Mouse (Mus musculus) spleen, postnatal 10 days (tissue): ENCODE data around the gene G2e3.

Source experiments
- DNase-seq, 2 experiments: peaks; one replicate each; pipeline ENCODE4 v3.0.0; 2021 to 2022; ENCODE audit warnings: low spot score in 2 of 2

G2e3 gene

DNA sequence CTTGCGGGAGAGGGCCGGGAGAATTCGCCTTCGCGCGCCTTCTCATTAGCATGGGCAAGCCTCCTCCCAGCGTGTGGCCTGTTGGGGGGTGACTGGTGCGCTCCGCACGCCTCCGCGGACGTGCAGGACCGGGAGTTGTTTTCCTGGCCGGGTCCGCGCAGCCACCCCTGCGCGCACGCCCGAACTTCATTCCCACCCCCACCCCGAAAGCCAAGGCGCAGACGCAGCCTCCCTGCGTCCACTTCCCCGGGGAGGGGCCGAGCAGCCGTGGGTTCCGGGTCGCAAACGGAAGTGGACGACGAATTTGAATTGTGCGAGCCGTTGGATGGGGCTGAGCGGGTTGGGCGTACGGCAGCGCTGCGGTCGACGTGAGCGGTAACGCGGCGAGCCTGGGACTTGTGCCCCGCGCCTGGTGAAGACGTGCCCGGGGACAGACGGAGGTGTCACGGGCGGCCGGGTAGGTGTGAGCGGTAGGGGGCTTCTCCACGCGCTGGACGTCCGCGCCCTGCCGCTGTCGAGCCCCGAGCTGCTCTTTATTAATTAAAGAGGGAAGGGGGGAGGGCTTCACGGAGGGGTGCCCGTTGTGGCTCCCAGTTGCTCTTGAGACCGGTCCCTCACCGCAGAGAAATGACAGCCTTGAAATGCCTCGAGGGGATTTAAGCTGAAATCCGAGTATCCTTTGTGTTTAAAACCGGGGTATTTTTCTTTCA is at the start of gene G2e3:
Gene G2e3 (plus strand): TSS at position 74 of the 710 bp plus-strand sequence.
- DNase-seq = peak; percentile 77 to 84

DNA sequence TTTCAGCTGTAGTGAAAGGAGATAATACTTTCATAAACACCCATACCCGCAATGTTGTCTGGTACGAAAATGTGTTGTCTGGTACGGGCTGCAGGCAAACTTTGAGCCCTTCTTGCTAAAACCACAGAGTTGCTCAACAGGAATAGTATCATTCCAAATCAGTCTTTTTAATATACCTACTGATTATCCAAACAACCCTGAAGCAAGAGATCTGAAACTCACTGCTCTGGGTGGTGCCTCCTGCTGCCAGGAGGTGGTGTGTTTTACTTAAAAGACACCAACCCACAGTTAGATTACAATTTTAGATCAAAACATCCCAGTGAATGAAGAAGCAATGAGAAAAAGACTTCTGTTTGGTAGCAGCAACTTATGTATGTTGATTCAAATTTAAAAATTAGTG is 24.3 kb upstream of the G2e3 start:
- DNase-seq = no peak

DNA sequence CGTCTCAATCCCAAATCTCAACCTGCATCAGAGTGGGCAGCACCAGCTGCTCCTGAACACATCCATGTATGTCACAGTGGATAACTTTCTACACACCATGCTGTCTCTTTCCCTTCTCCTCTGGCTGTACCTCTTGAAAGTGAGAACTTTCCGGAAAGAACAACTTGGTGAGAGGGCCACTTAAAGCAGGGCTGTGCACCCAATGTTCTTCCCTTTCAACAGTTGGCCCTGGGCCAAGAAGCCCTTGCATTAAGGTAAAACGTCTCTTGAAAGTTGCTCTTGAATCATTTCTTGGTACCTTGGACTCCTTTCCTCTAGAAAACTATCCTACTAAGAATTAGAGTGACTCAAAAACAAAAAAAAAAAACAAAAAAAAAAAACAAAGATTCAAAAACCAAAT is 21.0 kb upstream of the G2e3 start:
- no peak for DNase-seq

DNA sequence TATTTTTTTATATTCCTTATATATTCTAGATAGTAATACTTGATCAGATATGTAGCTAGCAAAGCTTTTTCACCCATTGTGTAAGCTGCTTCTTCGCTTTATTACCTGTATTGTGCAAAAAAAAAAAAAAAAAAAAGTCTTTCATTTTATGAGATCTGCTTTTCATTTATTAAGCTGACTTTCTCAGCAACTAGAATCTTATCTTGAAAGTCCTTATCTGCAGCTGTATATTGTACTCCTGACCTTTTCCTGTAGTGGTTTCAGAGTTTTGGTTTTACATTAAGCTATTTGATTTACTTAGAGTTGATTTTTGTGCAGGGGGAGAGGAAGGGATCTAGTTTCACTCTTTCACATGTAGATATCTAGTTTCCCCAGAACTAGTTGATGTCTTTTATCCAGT is 10.8 kb upstream of the G2e3 start:
- no peak for DNase-seq

DNA sequence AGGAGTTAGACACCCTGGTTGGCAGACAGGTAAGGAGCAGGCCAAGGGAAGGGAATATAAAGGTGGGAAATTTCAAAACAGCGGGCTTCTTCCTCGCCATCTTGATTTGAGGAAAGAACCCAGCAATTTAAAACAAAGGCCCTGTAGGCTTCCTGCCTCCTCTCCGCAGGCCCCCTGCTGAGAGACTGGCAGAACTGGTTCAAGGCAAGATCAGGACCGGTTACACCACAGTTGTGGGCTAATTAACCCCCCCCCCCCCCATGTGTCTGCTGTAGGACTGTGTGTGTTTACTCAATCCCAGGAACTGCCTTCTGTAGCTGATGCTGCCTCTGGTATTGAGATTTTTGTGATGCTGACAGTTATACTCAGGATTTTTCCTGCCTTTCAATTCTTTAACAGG is 1.7 kb upstream of the G2e3 start:
- DNase-seq = no peak

DNA sequence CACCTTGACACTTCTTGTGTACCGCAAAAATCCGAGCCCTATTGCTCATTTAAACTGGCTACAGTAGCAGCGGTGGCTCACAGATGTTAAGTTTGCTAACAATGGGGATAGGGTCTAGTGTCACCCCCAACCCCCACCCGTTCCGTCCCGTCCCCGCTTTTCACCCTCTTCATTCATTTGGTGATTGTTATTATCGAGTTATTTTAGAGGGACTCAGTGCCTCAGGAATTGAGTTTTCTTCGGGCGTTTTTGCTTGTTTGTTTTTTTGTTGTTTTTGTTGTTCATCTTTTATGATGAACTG is 787 bp downstream of the G2e3 start:
- DNase-seq = peak in 1 of 2 experiments; percentile 35

DNA sequence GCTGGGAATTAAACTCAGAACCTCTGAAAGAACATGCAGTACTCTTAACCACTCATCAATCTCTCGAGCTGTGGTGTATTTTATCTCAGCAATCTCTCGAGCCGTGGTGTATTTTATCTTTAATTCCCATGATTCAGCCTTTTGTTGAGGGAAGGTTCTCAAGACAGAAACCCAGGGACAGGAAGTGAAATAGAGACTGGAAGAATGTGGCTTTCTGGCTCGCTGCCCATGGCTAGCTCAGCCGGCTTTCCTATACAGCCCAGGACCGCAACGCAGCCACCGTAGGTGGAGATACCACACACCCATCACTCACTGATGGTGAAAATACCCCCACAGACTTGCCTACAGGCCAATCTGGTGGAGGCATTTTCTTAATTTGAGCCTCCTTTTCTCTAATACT is 7.4 kb downstream of the G2e3 start:
- DNase-seq = no peak

DNA sequence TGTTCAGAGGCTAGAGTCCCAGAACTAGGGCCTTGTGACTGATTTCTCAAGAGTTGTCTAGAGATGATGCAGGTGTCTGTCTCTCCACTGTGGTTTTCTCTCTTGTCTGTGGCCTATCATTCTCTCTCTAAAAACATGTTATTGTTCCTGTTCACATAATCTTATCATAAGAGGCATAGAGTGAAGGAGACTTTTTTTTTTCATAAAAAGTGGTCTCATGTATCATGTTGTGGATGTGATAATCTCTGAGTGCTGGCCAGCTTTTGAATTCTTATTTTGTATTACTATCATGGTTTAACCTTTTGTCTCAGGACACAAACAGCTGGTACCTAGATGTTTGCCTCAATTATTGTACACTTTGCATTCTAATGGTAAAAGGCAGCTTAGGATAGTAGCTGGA is 13.4 kb downstream of the G2e3 start:
- no peak for DNase-seq

DNA sequence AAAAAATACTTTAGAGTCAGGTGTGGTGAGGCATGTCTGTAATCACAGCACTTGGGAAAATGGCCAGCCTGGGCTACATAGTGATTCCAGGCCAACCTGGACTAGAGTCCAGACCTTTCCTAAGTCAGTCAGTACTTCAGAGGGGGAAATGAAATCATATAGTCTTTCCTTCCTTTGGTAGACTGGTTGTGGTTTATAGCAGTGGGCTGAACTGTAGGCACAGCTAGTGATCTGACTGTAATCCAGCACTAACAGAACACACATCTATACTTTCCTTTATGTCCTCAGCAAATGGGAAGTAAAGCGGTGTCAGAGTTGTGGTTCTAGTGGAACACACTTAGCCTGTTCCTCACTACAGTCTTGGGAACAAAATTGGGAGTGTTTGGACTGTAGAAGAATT is 15.0 kb downstream of the G2e3 start:
- no peak for DNase-seq

DNA sequence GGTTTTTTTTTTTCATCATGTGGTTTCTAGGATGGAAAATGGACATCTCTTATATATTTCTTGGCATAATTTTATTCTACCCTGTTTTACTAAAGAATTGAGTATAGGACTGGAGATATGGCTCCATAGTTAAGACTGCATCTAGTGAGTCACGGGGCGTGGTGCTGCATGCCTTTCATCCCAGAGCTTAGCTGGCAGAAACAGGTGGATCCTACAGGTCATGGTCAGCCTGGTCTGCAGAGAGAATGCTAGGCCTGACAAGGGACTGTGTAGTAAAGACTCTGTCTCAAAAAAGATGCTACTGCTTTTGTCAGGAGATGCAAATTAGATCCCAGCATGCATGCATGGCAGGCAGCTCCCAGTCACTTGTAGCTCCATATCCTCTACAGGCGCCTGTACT is 20.6 kb downstream of the G2e3 start:
- DNase-seq = no peak

DNA sequence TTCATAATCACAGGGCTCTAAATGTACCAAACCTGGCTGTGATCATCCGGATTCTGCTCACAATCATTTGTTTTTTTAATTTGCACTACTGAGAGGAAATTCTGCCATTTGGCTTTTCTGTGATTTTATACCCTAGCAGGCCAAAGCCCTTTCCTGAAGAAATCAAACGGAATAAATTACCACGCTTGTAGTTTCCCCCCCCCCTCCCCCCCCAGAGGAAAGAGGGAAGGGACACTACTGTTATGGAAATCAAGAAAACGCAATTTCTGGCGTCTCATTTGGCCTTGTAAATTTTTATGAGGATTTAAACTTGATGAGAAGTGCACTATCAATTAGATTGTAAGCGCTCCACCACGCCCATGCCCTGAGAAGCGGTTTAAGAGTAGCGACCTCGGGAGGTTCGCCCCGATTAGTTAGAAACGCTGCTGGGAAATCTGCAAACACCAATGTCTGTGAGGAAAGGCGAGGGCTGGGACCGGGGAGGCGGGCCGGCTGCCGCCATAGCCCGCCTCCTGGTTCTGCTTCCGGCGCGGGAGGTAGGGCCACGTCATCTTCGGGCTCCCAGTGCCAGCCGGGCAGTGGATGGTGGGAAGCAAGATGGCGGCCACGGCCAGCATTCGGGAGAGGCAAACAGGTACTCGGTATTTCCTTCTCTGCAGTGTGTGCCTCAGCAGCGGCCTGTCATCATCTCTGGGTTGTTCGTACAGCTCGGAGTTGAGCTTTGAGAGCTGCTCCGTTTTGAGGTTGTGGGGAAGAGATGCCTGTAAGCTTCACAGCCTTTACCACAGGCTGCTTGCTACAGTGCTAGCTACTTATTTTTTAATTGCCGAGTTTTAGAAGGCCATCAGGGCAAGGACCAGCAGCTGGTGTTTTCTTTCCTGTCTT is 29.4 kb downstream of the G2e3 start, which contains the start of gene Scfd1:
Gene Scfd1 (plus strand): TSS at position 508 of the 885 bp plus-strand sequence.
- DNase-seq = peak; percentile 85 to 93

DNA sequence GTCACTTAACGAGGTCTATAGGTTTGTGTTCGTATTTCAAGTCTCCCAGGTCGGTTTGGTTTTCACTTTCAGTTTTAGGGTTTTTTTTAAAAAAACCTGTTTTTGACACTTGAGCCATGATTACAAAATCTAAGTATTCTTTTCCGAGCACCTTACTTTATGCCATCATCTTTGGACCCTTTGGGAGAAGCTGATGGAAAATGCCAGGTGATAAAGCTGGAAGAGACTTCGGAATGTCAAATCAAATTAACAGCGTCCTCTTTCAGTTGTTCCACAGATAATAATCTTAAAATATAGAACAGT is 30.0 kb downstream of the G2e3 start:
- DNase-seq = no peak

DNA sequence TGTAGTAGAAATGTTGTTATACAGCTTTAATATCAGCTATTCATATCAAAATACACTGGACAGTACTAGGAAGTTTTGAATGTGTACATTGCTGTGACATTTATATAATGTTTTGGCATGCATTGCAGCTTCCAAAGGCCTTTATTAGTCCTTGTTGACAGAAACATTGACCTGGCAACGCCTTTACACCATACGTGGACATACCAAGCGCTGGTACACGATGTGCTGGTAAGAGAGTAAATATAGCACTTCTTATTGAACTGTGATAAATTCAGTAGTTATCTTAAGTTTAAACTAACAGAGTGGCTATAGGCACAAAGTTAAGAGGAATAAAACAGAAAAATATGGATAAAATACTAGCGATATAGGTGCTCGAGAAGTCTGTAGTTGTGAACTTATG is 52.0 kb downstream of the G2e3 start:
- no peak for DNase-seq

DNA sequence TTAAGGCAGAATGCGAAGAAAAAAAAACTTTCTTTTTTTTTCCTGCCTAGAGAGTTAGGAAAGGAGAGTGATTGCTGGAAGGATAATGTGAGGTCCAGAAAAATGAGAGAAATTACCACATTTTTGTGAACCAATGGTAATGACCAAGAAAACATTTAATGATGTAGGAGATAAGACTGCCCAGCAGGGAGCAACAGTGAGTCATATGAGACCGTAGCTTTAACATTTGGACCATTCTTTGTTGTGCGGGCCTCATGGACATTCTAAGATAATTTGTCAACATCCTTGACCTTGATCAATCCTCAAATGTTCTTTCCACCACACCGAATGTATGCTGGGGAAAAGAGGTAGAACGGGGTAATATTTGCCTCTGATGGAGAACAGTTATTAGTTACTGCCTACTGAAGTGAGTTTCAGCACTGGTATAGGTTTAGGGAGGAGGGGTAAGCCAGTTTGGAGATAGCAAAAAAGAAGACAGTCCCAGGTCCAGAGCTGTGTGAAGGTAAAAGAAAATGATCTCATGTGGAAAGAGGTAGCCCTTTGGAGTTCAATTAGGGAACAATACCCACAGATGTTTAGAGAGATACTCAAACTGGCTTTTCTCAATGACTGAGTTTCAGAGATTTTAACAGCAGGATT is 54.3 kb downstream of the G2e3 start:
- DNase-seq = peak in 1 of 2 experiments; percentile 36

DNA sequence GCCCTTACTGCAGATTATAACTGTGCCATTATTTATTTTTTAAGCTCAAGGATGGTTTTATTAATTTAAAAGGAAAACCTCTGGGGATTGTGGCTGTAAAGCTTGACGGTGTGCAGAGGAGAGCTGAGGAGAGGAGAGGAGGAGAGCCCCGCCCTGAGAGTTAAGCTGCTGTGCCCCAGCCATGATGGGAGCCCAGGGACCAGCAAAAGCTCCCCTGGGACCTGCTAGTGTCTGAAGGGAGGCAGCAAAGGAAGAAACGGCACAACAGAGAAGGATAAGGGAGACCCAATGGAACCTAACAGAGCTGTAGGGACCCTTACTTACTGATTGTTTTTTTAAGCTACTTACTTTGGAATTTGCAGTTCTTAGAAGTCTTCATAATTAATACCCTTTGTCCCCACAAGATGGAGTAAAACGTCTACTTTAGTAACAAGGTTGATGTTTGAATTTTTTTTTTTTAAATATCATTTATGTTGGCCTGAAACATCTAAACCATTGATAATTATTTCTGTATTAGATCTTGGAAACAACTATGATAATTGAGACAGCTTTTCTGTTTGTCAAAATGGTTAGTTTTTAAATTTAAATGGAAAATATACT is 56.2 kb downstream of the G2e3 start:
- DNase-seq = no peak

DNA sequence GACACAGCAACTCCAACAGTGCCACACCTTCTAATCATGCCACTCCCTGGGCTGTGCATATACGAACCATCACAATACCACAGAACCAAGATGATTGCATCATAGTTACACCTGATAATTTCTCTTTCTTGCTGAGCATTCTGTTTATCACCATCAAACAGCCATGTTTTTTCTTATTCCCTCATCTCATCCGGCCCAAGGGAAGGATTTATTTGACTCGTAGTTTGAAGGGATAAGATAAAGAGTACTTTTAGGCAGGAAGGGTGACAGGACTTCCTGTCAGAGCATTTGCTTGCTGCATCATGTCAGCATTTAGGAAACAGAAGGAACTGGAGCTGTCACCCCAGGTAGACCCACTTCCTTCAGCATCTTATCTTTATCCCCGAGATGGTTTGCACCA is 63.5 kb downstream of the G2e3 start:
- no peak for DNase-seq
